Mouse (Mus musculus) liver, postnatal 0 days (tissue): ENCODE measurements around the gene Nrip3.

Experiments used
- CTCF ChIP-seq: sonication (generic); IDR thresholded peaks from 2 replicates; pipeline ENCODE4 v1.5.1; 2016; ENCODE audit warnings: antibody characterized with exemption, low read depth
- EP300 ChIP-seq: IDR thresholded peaks from 2 replicates; pipeline ENCODE4 v1.6.1; 2016; ENCODE audit warnings: antibody characterized with exemption, low read depth, mild to moderate bottlenecking

DNA sequence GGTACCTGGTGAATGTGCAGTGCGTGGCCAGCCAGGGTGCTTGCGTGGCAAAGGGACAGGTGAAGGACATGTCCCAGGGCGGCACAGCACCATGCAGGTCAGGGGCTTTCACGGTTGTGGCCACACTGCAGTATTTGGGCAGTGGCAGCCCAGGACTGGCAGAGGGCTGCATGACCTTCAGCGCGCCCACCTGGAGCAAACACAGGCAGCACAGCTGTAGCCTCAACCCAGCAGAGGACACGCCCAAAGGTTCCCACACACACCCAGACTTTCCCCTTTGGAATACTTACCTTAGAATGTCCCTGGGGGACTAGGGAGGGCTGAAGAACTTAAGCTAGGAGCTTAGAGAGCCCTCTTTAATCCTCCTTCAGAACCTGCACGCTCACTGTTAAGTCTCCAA is 58.7 kb downstream of the Nrip3 start:
- TF ChIP-seq CTCF (no peak), EP300 (no peak)
